17 mouse cellular contexts compared by ENCODE assay signal in the genomic region with DNA sequence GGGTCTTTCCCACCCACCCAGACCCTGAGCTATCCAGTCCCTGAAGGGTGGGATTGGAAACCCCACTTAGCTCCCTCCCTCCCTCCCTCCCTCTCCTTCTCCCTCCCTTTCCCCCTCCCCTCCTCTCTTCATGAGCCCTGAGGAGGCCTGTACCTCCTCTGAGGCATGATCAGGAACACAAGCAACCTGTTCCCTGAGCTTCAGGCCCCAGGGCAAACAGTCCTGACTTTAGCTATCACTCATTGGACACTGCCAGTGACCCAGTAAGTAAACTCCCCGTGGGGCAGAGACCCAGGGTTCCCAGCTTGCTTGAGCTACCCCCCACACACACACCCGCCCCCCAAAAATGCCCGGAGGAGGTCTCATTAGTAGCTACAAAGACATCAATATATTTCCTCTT. TPM values are rescaled to one million over a fixed set of nuclear protein-coding genes. Genes with fewer than 3 reads are reported as not detected.
DNase-seq lines count a peak whose midpoint lies in the region; ATAC-seq and TF ChIP-seq lines count a peak whose summit lies in the region.
"Had no signal": no experiment of that assay in that cellular context is flagged by ENCODE, and none has a peak within 500 bp of the region (broad histone marks: within the 10 kb centered on the region; RNA-seq: fewer than 3 reads in every experiment).

No protein-coding gene starts in this region.

- peak; percentile 88 for DNase-seq in heart, adult 11 months
- DNase-seq in heart, adult 9 months (ENCODE audit: low spot score in 2 of 2): no peak
- no peak for DNase-seq in kidney, postnatal 4 days
- DNase-seq in thymus, adult 2 months: no peak
- DNase-seq: adrenal gland, postnatal 25 days; cerebellum, adult 8-10 months; thymus, postnatal 36 days had no signal

- TF ChIP-seq POLR2A in thymus, adult 2 months (IDR thresholded peaks at IDR 0.05; ENCODE audit: control insufficient read depth, extremely low read depth, insufficient read depth, low read length, poor library complexity): no peak

- H3K9me3 ChIP-seq in kidney, embryonic 15.5 days (replicated peaks): no peaks in the 10 kb centered on the region
- H3K9me3 ChIP-seq in neural tube, embryonic 12.5 days: no peaks in the 10 kb centered on the region
- no peaks in the 10 kb centered on the region for H3K9me3 ChIP-seq in neural tube, embryonic 15.5 days (replicated peaks)
- no peaks in the 10 kb centered on the region for H3K9me3 ChIP-seq in stomach, embryonic 16.5 days (replicated peaks; ENCODE audit: control insufficient read depth, low read length)
- H3K9me3 ChIP-seq: embryonic facial prominence, embryonic 15.5 days; forebrain, embryonic 13.5 days; hindbrain, embryonic 15.5 days; liver, embryonic 15.5 days; midbrain, embryonic 15.5 days had no signal

- no peak overlapping the region for H3K4me3 ChIP-seq in kidney, embryonic 15.5 days (replicated peaks)
- H3K4me3 ChIP-seq in neural tube, embryonic 12.5 days: no peak overlapping the region
- H3K4me3 ChIP-seq in neural tube, embryonic 15.5 days (replicated peaks): no peak overlapping the region
- H3K4me3 ChIP-seq in stomach, embryonic 16.5 days (replicated peaks; ENCODE audit: low read length): no peak overlapping the region
- no peak overlapping the region for H3K4me3 ChIP-seq in thymus, adult 2 months (ENCODE audit: control insufficient read depth, insufficient read depth, low read length)
- H3K4me3 ChIP-seq: embryonic facial prominence, embryonic 15.5 days; forebrain, embryonic 13.5 days; hindbrain, embryonic 15.5 days; liver, embryonic 15.5 days; midbrain, embryonic 15.5 days had no signal

- no peak for TF ChIP-seq CTCF in thymus, adult 2 months (IDR thresholded peaks at IDR 0.05; ENCODE audit: borderline replicate concordance, control insufficient read depth, extremely low read depth, insufficient read depth, low read length, poor library complexity)

- H3K36me3 ChIP-seq in kidney, embryonic 15.5 days: no peaks in the 10 kb centered on the region
- H3K36me3 ChIP-seq in neural tube, embryonic 12.5 days: no peaks in the 10 kb centered on the region
- H3K36me3 ChIP-seq in neural tube, embryonic 15.5 days: no peaks in the 10 kb centered on the region
- H3K36me3 ChIP-seq in stomach, embryonic 16.5 days (ENCODE audit: control insufficient read depth, insufficient read depth, low read length): no peaks in the 10 kb centered on the region
- H3K36me3 ChIP-seq in thymus, adult 2 months (ENCODE audit: control insufficient read depth, insufficient read depth, low read length): no peaks in the 10 kb centered on the region
- H3K36me3 ChIP-seq: embryonic facial prominence, embryonic 15.5 days; hindbrain, embryonic 15.5 days; liver, embryonic 15.5 days; midbrain, embryonic 15.5 days had no signal

- H3K27ac ChIP-seq in kidney, embryonic 15.5 days: peak overlapping the region; percentile 90
- no peak overlapping the region for H3K27ac ChIP-seq in neural tube, embryonic 12.5 days
- H3K27ac ChIP-seq in neural tube, embryonic 15.5 days (replicated peaks): no peak overlapping the region; the same call in 1 of the 2 replicates
- H3K27ac ChIP-seq in stomach, embryonic 16.5 days (ENCODE audit: low read length): peak overlapping the region; percentile 75
- no peak overlapping the region for H3K27ac ChIP-seq in thymus, adult 2 months (ENCODE audit: control insufficient read depth, insufficient read depth, low read length)
- H3K27ac ChIP-seq: macrophage had no signal

- 39% methylated on average over 3 of the region's 3 CpGs for WGBS in kidney, embryonic 15.5 days
- WGBS in neural tube, embryonic 12.5 days: 66% methylated on average over 3 of the region's 3 CpGs
- WGBS in neural tube, embryonic 15.5 days: 64% methylated on average over 3 of the region's 3 CpGs
- 60% methylated on average over 3 of the region's 3 CpGs for WGBS in stomach, embryonic 16.5 days
- WGBS in thymus, adult 2 months: 70% methylated on average over 3 of the region's 3 CpGs

- H3K4me1 ChIP-seq in kidney, embryonic 15.5 days: peaks cover 80% of the 10 kb centered on the region
- peaks cover 22% of the 10 kb centered on the region for H3K4me1 ChIP-seq in neural tube, embryonic 12.5 days
- peaks cover 27% of the 10 kb centered on the region for H3K4me1 ChIP-seq in neural tube, embryonic 15.5 days
- H3K4me1 ChIP-seq in stomach, embryonic 16.5 days (ENCODE audit: control insufficient read depth, insufficient read depth, low read length): peaks cover 37% of the 10 kb centered on the region
- H3K4me1 ChIP-seq in thymus, adult 2 months (replicated peaks; ENCODE audit: control insufficient read depth, insufficient read depth, low read length): no peaks in the 10 kb centered on the region

- H3K9ac ChIP-seq in kidney, embryonic 15.5 days: no peak overlapping the region
- no peak overlapping the region for H3K9ac ChIP-seq in neural tube, embryonic 12.5 days
- H3K9ac ChIP-seq in neural tube, embryonic 15.5 days (replicated peaks): no peak overlapping the region
- no peak overlapping the region for H3K9ac ChIP-seq in stomach, embryonic 16.5 days (ENCODE audit: low read length)
- H3K9ac ChIP-seq: embryonic facial prominence, embryonic 15.5 days; forebrain, embryonic 13.5 days; hindbrain, embryonic 15.5 days; liver, embryonic 15.5 days; midbrain, embryonic 15.5 days had no signal

- H3K27me3 ChIP-seq in kidney, embryonic 15.5 days: peaks cover 8% of the 10 kb centered on the region; the same call in 1 of the 2 replicates
- H3K27me3 ChIP-seq in neural tube, embryonic 12.5 days (replicated peaks): peaks cover 4% of the 10 kb centered on the region; the same call in 1 of the 2 replicates
- H3K27me3 ChIP-seq in neural tube, embryonic 15.5 days (replicated peaks): peaks cover 12% of the 10 kb centered on the region
- H3K27me3 ChIP-seq in stomach, embryonic 16.5 days (ENCODE audit: control insufficient read depth, insufficient read depth, low read length): no peaks in the 10 kb centered on the region
- no peaks in the 10 kb centered on the region; the same call in 1 of the 2 replicates for H3K27me3 ChIP-seq in thymus, adult 2 months (ENCODE audit: control insufficient read depth, insufficient read depth, low read length)

- no peak overlapping the region for H3K4me2 ChIP-seq in kidney, embryonic 15.5 days
- H3K4me2 ChIP-seq in neural tube, embryonic 12.5 days (replicated peaks): peak overlapping the region; percentile 12; the same call in 1 of the 2 replicates
- no peak overlapping the region for H3K4me2 ChIP-seq in neural tube, embryonic 15.5 days
- H3K4me2 ChIP-seq in stomach, embryonic 16.5 days (ENCODE audit: low read depth, low read length): no peak overlapping the region
- H3K4me2 ChIP-seq: embryonic facial prominence, embryonic 15.5 days; liver, embryonic 15.5 days had no signal

- no peak for ATAC-seq in kidney, embryonic 15.5 days (replicated peaks; ENCODE audit: low FRiP score)
- ATAC-seq in neural tube, embryonic 12.5 days (ENCODE audit: low FRiP score, low read depth): peak; percentile 59
- ATAC-seq in neural tube, embryonic 15.5 days (ENCODE audit: low FRiP score): no peak
- ATAC-seq in stomach, embryonic 16.5 days (ENCODE audit: insufficient read depth, low FRiP score): no peak
- ATAC-seq: forebrain, embryonic 13.5 days; midbrain, embryonic 15.5 days had no signal

RNA-seq across cellular contexts. Expression of gene Slf2, which starts 29.9 kb away (rescaled TPM):
- 40.5 and 40.6 TPM in 2 replicates for polyA plus RNA-seq in kidney, embryonic 15.5 days (2015; fragmentation: Nextera tagmentation; extraction: Ambion mirVana)
- polyA plus RNA-seq in neural tube, embryonic 12.5 days (2016; fragmentation: Nextera tagmentation; extraction: Ambion mirVana): 37.2 and 38.9 TPM in 2 replicates
- 28.4 and 28.7 TPM in 2 replicates for polyA plus RNA-seq in neural tube, embryonic 15.5 days (2015; fragmentation: Nextera tagmentation; extraction: Ambion mirVana)
- polyA plus RNA-seq in stomach, embryonic 16.5 days (2015; fragmentation: Nextera tagmentation; extraction: Ambion mirVana): 31.3 and 31.4 TPM in 2 replicates
- 98.6 and 134 TPM in 2 replicates for polyA plus RNA-seq in thymus, adult 2 months (2012; rRNA removed)

Comparison
In these comparisons a context has a peak if more than half of its experiments do, and no peak if none do; other contexts are left out.
1. H3K27ac ChIP-seq: peak in kidney, embryonic 15.5 days (single experiment) and stomach, embryonic 16.5 days (single experiment); none in neural tube, embryonic 12.5 days (single experiment), neural tube, embryonic 15.5 days (single experiment) and thymus, adult 2 months (single experiment).